Mouse (Mus musculus): ENCODE results near the gene Gys1.

GRCm38 (mm10) chr7:45403532-45404261, 30.9 kb upstream of the Gys1 start:
- no peak for TF ChIP-seq TAL1 (IDR thresholded peaks at IDR 0.05; ENCODE audit: low read length)
- no peak for TF ChIP-seq GATA1 (IDR thresholded peaks at IDR 0.05; ENCODE audit: low read length)

Data from erythroblast, embryonic 14.5 days (primary cell).